Comparison of ENCODE assay signal across 14 mouse cellular contexts in genomic region chr9:80262367-80263026, GRCm38 (mm10).
A peak's percentile ranks its signal among the peaks of the same experiment; 100 is the strongest.
DNase-seq lines count a peak whose midpoint lies in the region; ATAC-seq and TF ChIP-seq lines count a peak whose summit lies in the region.
"Had no signal": no experiment of that assay in that cellular context is flagged by ENCODE, and none has a peak within 500 bp of the region (broad histone marks: within the 10 kb centered on the region; RNA-seq: fewer than 3 reads in every experiment).

No protein-coding gene starts in this region.

- peak; percentile 27 for DNase-seq in kidney, adult 2 months
- DNase-seq in kidney, postnatal 25 days = no peak
- peak; percentile 77 for DNase-seq in CH12.LX (ENCODE audit: extremely low read depth)
- DNase-seq in forelimb bud, embryonic 11.5 days (ENCODE audit: low read depth, low spot score) = peak; percentile 69
- peak; percentile 72 for DNase-seq in limb, embryonic 10.5 days (ENCODE audit: low spot score)
- DNase-seq in liver, postnatal 0 days = no peak
- DNase-seq in left cerebral cortex, postnatal 25 days (ENCODE audit: low spot score in 2 of 2) = no peak
- no peak for DNase-seq in kidney, postnatal 10 days
- DNase-seq: cerebellum, adult 9-10 months; layer of hippocampus, postnatal 36 days had no signal

- TF ChIP-seq EP300 in CH12.LX (IDR thresholded peaks at IDR 0.05; ENCODE audit: low read length) = peak; percentile 33
- no peak for TF ChIP-seq EP300 in liver, postnatal 0 days (IDR thresholded peaks at IDR 0.05; ENCODE audit: low read depth)

- peak overlapping the region; percentile 57 for H3K4me2 ChIP-seq in CH12.LX (ENCODE audit: insufficient read depth, low read depth, poor library complexity, severe bottlenecking)
- no peak overlapping the region for H3K4me2 ChIP-seq in liver, postnatal 0 days (ENCODE audit: low read depth, low read length)
- H3K4me2 ChIP-seq: intestine, embryonic 15.5 days; liver, embryonic 15.5 days had no signal

- intact Hi-C loops in left cerebral cortex, postnatal 25 days (cut with DNase I) = no loop called here

- H3K27me3 ChIP-seq in kidney, adult 2 months (replicated peaks; ENCODE audit: control insufficient read depth, insufficient read depth, low read length) = no peaks in the 10 kb centered on the region
- no peaks in the 10 kb centered on the region for H3K27me3 ChIP-seq in CH12.LX (replicated peaks)
- no peaks in the 10 kb centered on the region for H3K27me3 ChIP-seq in limb, embryonic 10.5 days (ENCODE audit: low read depth, poor library complexity, severe bottlenecking)
- H3K27me3 ChIP-seq in liver, postnatal 0 days (ENCODE audit: insufficient read depth, low read length) = no peaks in the 10 kb centered on the region
- H3K27me3 ChIP-seq: intestine, embryonic 15.5 days; liver, embryonic 15.5 days had no signal

- ATAC-seq in liver, postnatal 0 days = no peak
- ATAC-seq: intestine, embryonic 15.5 days had no signal

- TF ChIP-seq POLR2A in kidney, adult 2 months (IDR thresholded peaks at IDR 0.05; ENCODE audit: low read depth, low read length) = no peak
- TF ChIP-seq POLR2A in CH12.LX (IDR thresholded peaks at IDR 0.05; ENCODE audit: low read depth, low read length) = 0 out of 2 replicates have a peak, but pooled peaks have one; percentile 35

- H3K79me2 ChIP-seq in CH12.LX (replicated peaks; ENCODE audit: control insufficient read depth, extremely low read depth, insufficient read depth, poor library complexity, severe bottlenecking) = no peaks in the 10 kb centered on the region

- H3K27ac ChIP-seq in kidney, adult 2 months (ENCODE audit: insufficient read depth, low read depth, low read length) = no peak overlapping the region
- H3K27ac ChIP-seq in CH12.LX (ENCODE audit: insufficient read depth, low read depth) = peak overlapping the region; percentile 84
- peak overlapping the region; percentile 83 for H3K27ac ChIP-seq in limb, embryonic 10.5 days
- no peak overlapping the region for H3K27ac ChIP-seq in liver, postnatal 0 days (ENCODE audit: low read depth)
- H3K27ac ChIP-seq: intestine, embryonic 15.5 days; liver, embryonic 15.5 days; macrophage had no signal

- H3K9ac ChIP-seq in CH12.LX (ENCODE audit: insufficient read depth, low read depth) = no peak overlapping the region
- no peak overlapping the region for H3K9ac ChIP-seq in liver, postnatal 0 days (replicated peaks)
- H3K9ac ChIP-seq: intestine, embryonic 15.5 days; liver, embryonic 15.5 days had no signal

- H3K36me3 ChIP-seq in kidney, adult 2 months (ENCODE audit: control insufficient read depth, insufficient read depth, low read length) = peaks cover 12% of the 10 kb centered on the region
- peaks cover 0 to 33% of the 10 kb centered on the region in 2 experiments for H3K36me3 ChIP-seq in CH12.LX (replicated peaks in 1 of 2; ENCODE audit: control insufficient read depth in 1 of 2, insufficient read depth in 1 of 2, low read length in 1 of 2)
- H3K36me3 ChIP-seq in limb, embryonic 10.5 days = no peaks in the 10 kb centered on the region
- H3K36me3 ChIP-seq in liver, postnatal 0 days (replicated peaks; ENCODE audit: insufficient read depth, low read length) = peaks cover 4% of the 10 kb centered on the region; the same call in 1 of the 2 replicates
- H3K36me3 ChIP-seq: intestine, embryonic 15.5 days; liver, embryonic 15.5 days had no signal

- in situ Hi-C loops in CH12.LX (cut with MboI; ENCODE audit: low pct_ligation_motif_present, low pct_unique_long_range_greater_than_20kb, low sequenced_read_pairs) = no loop called here

- dilution Hi-C loops in CH12.LX (cut with MboI; ENCODE audit: extremely low pct_ligation_motif_present, extremely low pct_unique_long_range_greater_than_20kb, low sequenced_read_pairs) = no loop called here

- peaks cover 4% of the 10 kb centered on the region; the same call in 1 of the 2 replicates for H3K4me1 ChIP-seq in kidney, adult 2 months (ENCODE audit: control insufficient read depth, insufficient read depth, low read length)
- peaks cover 2 to 67% of the 10 kb centered on the region in 2 experiments for H3K4me1 ChIP-seq in CH12.LX (ENCODE audit: control insufficient read depth in 1 of 2, insufficient read depth in 2 of 2)
- H3K4me1 ChIP-seq in limb, embryonic 10.5 days = peaks cover 27% of the 10 kb centered on the region
- H3K4me1 ChIP-seq in liver, postnatal 0 days (ENCODE audit: insufficient read depth) = no peaks in the 10 kb centered on the region
- H3K4me1 ChIP-seq: intestine, embryonic 15.5 days; liver, embryonic 15.5 days had no signal

- TF ChIP-seq RAD21 in CH12.LX (IDR thresholded peaks at IDR 0.05; ENCODE audit: low read depth, low read length) = no peak

- TF ChIP-seq CTCF in kidney, adult 2 months (conservative IDR thresholded peaks at IDR 0.05; ENCODE audit: insufficient read depth, insufficient read length, low read depth, low read length) = no peak
- no peak for TF ChIP-seq CTCF in CH12.LX (conservative IDR thresholded peaks at IDR 0.05 in 1 of 2, IDR thresholded peaks at IDR 0.05 in 1 of 2; ENCODE audit: low read depth in 2 of 2, low read length in 2 of 2)
- no peak for TF ChIP-seq CTCF in liver, postnatal 0 days (IDR thresholded peaks at IDR 0.05; ENCODE audit: low read depth)

- H3K9me3 ChIP-seq in CH12.LX (replicated peaks; ENCODE audit: low read length) = no peaks in the 10 kb centered on the region
- no peaks in the 10 kb centered on the region for H3K9me3 ChIP-seq in limb, embryonic 10.5 days (replicated peaks)
- H3K9me3 ChIP-seq in liver, postnatal 0 days (ENCODE audit: low read length) = no peaks in the 10 kb centered on the region
- H3K9me3 ChIP-seq: intestine, embryonic 15.5 days; liver, embryonic 15.5 days had no signal

- 47% methylated on average over 8 of the region's 8 CpGs for WGBS in kidney, adult 2 months
- WGBS in limb, embryonic 10.5 days = 34% methylated on average over 8 of the region's 8 CpGs
- WGBS in liver, postnatal 0 days (ENCODE audit: insufficient replicate concordance) = 38% methylated on average over 8 of the region's 8 CpGs

- no peak overlapping the region for H3K4me3 ChIP-seq in kidney, adult 2 months (ENCODE audit: insufficient read depth, low read depth, low read length)
- H3K4me3 ChIP-seq in CH12.LX (replicated peaks in 1 of 3; ENCODE audit: low read depth in 2 of 3, low read length in 2 of 3, poor library complexity in 1 of 3) = no peak overlapping the region
- H3K4me3 ChIP-seq in limb, embryonic 10.5 days = no peak overlapping the region
- H3K4me3 ChIP-seq in liver, postnatal 0 days (ENCODE audit: low read depth, low read length) = no peak overlapping the region
- H3K4me3 ChIP-seq: erythroblast, embryonic 14.5 days; intestine, embryonic 15.5 days; liver, embryonic 15.5 days had no signal

TF ChIP-seq in CH12.LX, 34 proteins besides CTCF, POLR2A, EP300 and RAD21:
- no peak for TF ChIP-seq SIN3A (IDR thresholded peaks at IDR 0.05; ENCODE audit: low read length)
- no peak for TF ChIP-seq KAT2A (IDR thresholded peaks at IDR 0.05; ENCODE audit: insufficient replicate concordance, low read length)
- TF ChIP-seq TBP (conservative IDR thresholded peaks at IDR 0.05; ENCODE audit: low read depth, low read length) = peak; percentile 69; the same call in 1 of the 2 replicates
- peak; percentile 58; the same call in 1 of the 2 replicates for TF ChIP-seq MAX (IDR thresholded peaks at IDR 0.05; ENCODE audit: low read length)
- TF ChIP-seq E2F4 (IDR thresholded peaks at IDR 0.05; ENCODE audit: insufficient replicate concordance, low read depth, low read length) = no peak
- TF ChIP-seq GABPA (IDR thresholded peaks at IDR 0.05; ENCODE audit: insufficient replicate concordance, low read depth, low read length) = no peak
- TF ChIP-seq UBTF (IDR thresholded peaks at IDR 0.05; ENCODE audit: low read depth, low read length) = no peak
- TF ChIP-seq MAZ (IDR thresholded peaks at IDR 0.05; ENCODE audit: low read depth, low read length) = no peak
- no peak for TF ChIP-seq SMC3 (IDR thresholded peaks at IDR 0.05; ENCODE audit: low read depth, low read length)
- TF ChIP-seq BHLHE40 (IDR thresholded peaks at IDR 0.05; ENCODE audit: low read depth, low read length) = peak; percentile 46; the same call in 1 of the 2 replicates
- no peak for TF ChIP-seq CHD1 (IDR thresholded peaks at IDR 0.05; ENCODE audit: low read depth, low read length)
- peak; percentile 53; the same call in 1 of the 2 replicates for TF ChIP-seq TCF12 (IDR thresholded peaks at IDR 0.05; ENCODE audit: low read depth, low read length)
- no peak for TF ChIP-seq JUND (conservative IDR thresholded peaks at IDR 0.05; ENCODE audit: low read depth, low read length)
- TF ChIP-seq MEF2A (IDR thresholded peaks at IDR 0.05; ENCODE audit: borderline replicate concordance, low read depth, low read length) = peak; percentile 97
- TF ChIP-seq ZMIZ1 (IDR thresholded peaks at IDR 0.05; ENCODE audit: low read depth, low read length) = no peak
- TF ChIP-seq NRF1 (IDR thresholded peaks at IDR 0.05; ENCODE audit: low read depth, low read length) = no peak
- peak; percentile 69; the same call in 1 of the 2 replicates for TF ChIP-seq IRF4 (IDR thresholded peaks at IDR 0.05; ENCODE audit: low read depth, low read length)
- no peak for TF ChIP-seq JUN (IDR thresholded peaks at IDR 0.05; ENCODE audit: insufficient read depth, low read depth, low read length)
- TF ChIP-seq NELFE (IDR thresholded peaks at IDR 0.05; ENCODE audit: low read depth, low read length) = no peak
- no peak for TF ChIP-seq ZC3H11A (IDR thresholded peaks at IDR 0.05; ENCODE audit: low read depth, low read length)
- TF ChIP-seq ETS1 (conservative IDR thresholded peaks at IDR 0.05; ENCODE audit: low read depth, low read length) = peak; percentile 56; the same call in 1 of the 2 replicates
- no peak for TF ChIP-seq CHD2 (IDR thresholded peaks at IDR 0.05; ENCODE audit: low read length)
- TF ChIP-seq HCFC1 (IDR thresholded peaks at IDR 0.05; ENCODE audit: low read depth, low read length) = peak; percentile 21; the same call in 1 of the 2 replicates
- TF ChIP-seq ELF1 (IDR thresholded peaks at IDR 0.05; ENCODE audit: low read depth, low read length) = no peak
- TF ChIP-seq MXI1 (IDR thresholded peaks at IDR 0.05; ENCODE audit: low read depth, low read length) = no peak

Comparison
In these comparisons a context has a peak if more than half of its experiments do, and no peak if none do; other contexts are left out.
1. DNase-seq: peak in kidney, adult 2 months (single experiment), CH12.LX (single experiment), forelimb bud, embryonic 11.5 days (single experiment) and limb, embryonic 10.5 days (single experiment); none in kidney, postnatal 25 days (0 of 2), liver, postnatal 0 days (single experiment), left cerebral cortex, postnatal 25 days (0 of 2) and kidney, postnatal 10 days (single experiment).
2. H3K27ac ChIP-seq: peak in CH12.LX (single experiment) and limb, embryonic 10.5 days (single experiment); none in kidney, adult 2 months (single experiment) and liver, postnatal 0 days (single experiment).